Mouse (Mus musculus) layer of hippocampus, adult 2 months (tissue): ENCODE results near the gene Ttf2. TPM values are rescaled to one million over a fixed set of nuclear protein-coding genes. Genes with fewer than 3 reads are reported as not detected.

Source experiments
- DNase-seq, 2 experiments: peaks; one replicate each; pipeline ENCODE4 v3.0.0; 2022; ENCODE audit warnings: low spot score in 2 of 2
- H3K27ac ChIP-seq: fragments of 200-600 bp; 2 replicates; pipeline ENCODE4 v1.8.1; 2022
- H3K4me3 ChIP-seq: fragments of 200-600 bp; 2 replicates; pipeline ENCODE4 v1.8.1; 2022; ENCODE audit warnings: mild to moderate bottlenecking
- CTCF ChIP-seq: fragments of 200-600 bp; conservative IDR thresholded peaks from 2 replicates; pipeline ENCODE4 v1.8.1; 2022; ENCODE audit warnings: antibody characterized with exemption, mild to moderate bottlenecking, moderate library complexity
- total RNA-seq, 2 experiments: library from RNA; stranded (reverse); gene quantifications; 2 replicates each; pipeline ENCODE4 v1.2.3; 2021

Gene Ttf2
- total RNA-seq, 2 experiments from 2014 or later, result 1.6 to 1.8 TPM

DNA sequence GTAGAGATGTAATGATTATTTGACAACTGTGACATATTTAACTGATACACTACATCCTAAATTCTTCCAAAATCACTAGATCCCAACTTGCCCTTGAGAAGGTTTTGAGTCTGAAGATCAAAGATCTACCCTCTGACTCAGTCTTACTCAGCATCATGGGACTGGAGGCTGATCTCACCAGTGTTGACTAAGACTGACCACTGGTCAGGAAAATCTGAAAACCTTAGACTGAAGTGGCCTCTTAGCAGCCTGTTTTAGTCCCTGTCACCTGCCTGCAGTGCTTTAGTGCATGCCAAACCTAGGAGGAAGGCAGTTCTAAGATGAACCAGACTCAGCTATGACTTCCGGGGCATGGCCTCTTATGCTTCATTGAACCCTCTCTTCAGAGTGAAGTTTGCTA lies 80.2 kb downstream of the Ttf2 start:
- Histone ChIP-seq H3K27ac (no peak overlapping the region), H3K4me3 (no peak overlapping the region)
- no peak for DNase-seq
- TF ChIP-seq CTCF, result no peak

Other genes starting within 250 kb of the Ttf2 start
- gene Vtcn1, start 144.2 kb downstream of the Ttf2 start, total RNA-seq, result not detected
- 1 to 10 TPM; 7.9 to 8.4 TPM for gene Trim45, start 47.5 kb downstream of the Ttf2 start, total RNA-seq
- gene Cd101, start 59.9 kb upstream of the Ttf2 start, total RNA-seq, result under 1 TPM; 0.38 to 0.42 TPM
- gene Ptgfrn, start 140.6 kb upstream of the Ttf2 start, total RNA-seq, result 10 to 100 TPM; 10.4 to 11.0 TPM